Mouse (Mus musculus): ENCODE results near the gene Ankfy1. TPM values are rescaled to one million over a fixed set of nuclear protein-coding genes. Genes with fewer than 3 reads are reported as not detected.

Gene Ankfy1
- 20.3 and 21.0 TPM in 2 replicates for polyA plus RNA-seq (2015; fragmentation: Nextera tagmentation; extraction: Ambion mirVana)

DNA sequence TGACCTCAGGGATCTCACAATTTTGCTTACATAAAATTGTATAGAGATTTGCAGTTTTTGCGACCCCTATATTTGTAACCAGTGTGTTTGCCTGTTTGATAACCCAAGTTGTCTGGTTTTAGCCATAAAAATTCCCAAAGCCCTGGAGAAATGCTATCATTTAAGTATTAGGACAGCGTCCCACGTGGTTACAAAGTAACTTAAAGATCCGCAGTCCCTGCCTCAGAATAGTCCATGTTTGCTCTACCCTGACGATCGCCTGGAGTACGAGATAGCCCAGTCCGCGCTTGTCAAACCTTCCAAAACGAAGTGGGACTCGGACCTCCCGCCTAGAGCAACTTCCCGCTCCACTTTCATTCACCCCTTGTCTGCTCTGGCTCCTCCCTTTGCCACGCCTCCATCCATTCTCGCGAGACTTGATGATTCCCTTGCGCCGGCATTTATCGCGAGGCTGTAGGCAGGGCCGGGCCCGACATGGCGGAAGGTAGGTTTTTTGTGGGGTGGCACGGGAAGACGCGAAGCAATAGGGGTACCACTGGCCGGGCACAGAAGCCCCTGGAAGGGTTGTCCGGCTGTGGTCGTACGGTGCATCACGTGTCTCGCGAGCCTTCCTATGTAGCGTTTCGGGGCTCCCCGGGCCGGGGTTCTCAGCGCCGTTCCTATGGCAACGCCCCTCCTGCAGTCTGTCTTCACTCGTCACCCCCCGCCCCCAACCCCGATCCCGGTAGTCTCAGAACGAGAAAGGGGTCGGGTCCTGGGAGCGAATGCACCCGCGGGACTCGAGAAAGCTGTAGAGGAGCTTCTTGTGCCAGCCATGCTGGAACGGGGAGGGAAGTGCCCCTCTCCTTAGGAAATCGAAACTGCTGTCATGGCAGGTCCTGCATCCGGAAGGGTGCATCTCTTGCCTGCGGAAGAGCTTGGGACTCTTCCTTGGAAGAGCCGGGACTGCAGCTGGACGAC is at the start of gene Ankfy1:
Gene Ankfy1, plus strand, starts transcription at position 456 of the 960 bp plus-strand sequence.
- H3K27me3 ChIP-seq, result no peaks in the 10 kb centered on the region
- peak; percentile 96 for ATAC-seq (ENCODE audit: insufficient number of reproducible peaks, low FRiP score, low TSS enrichment, low read depth)
- 0 out of 2 replicates have a peak, but pooled peaks cover 3% of the 10 kb centered on the region for H3K36me3 ChIP-seq
- peak within 1 kb of the TSS; percentile 92 for H3K27ac ChIP-seq (replicated peaks)
- peak within 1 kb of the TSS; percentile 79 for H3K4me2 ChIP-seq (replicated peaks)
- peak within 1 kb of the TSS; percentile 83 for H3K9ac ChIP-seq
- peaks cover 27% of the 10 kb centered on the region for H3K4me1 ChIP-seq
- no peaks in the 10 kb centered on the region for H3K9me3 ChIP-seq (replicated peaks)
- WGBS, result under 1% methylated on average over 56 of the region's 56 CpGs
- H3K4me3 ChIP-seq (replicated peaks), result peak within 1 kb of the TSS; percentile 94

DNA sequence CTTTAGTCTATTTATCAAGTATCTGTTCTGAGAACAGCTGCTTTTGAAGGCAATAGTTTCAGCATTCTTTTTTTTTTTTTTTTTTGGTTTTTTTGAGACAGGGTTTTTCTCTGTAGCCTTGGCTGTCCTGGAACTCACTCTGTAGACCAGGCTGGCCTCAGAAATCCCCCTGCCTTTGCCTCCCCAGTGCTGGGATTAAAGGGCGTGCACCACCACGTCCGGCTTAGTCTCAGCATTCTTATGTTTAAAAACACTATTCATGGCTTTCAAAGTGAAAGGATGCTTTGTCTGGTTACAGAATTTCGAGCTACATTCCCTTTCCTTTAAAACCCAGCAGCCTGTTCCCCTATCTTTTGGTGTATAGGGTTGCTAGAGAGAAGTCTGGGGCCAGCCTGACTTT is 47.1 kb upstream of the Ankfy1 start:
- 32% methylated on average over 4 of the region's 4 CpGs for WGBS
- no peak overlapping the region for H3K9ac ChIP-seq

DNA sequence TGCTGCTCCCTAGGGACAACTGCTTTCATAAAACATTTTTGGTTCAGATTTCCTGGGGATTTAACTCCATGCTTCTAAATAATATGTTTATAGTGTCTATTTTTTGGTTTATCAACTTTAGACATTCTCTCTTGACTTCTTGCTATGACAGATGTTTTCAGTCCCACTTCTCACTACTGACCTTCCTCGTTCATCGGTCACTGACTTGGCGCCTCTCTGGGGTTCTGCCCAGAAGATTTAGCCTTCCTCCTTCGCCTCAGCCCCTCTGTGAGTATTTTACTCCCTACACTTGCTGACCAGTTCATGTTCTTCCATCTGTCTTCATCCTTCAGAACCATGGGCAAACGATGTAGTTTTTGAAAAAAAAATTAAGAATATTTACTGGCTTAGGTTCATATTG is 44.4 kb upstream of the Ankfy1 start:
- WGBS, result 89% methylated on average over 5 of the region's 5 CpGs
- no peak overlapping the region for H3K4me2 ChIP-seq (replicated peaks)
- H3K4me3 ChIP-seq (replicated peaks), result no peak overlapping the region
- no peak overlapping the region for H3K9ac ChIP-seq
- H3K36me3 ChIP-seq, result no peaks in the 10 kb centered on the region
- H3K27me3 ChIP-seq, result no peaks in the 10 kb centered on the region
- H3K27ac ChIP-seq (replicated peaks), result no peak overlapping the region
- no peak for ATAC-seq (ENCODE audit: insufficient number of reproducible peaks, low FRiP score, low TSS enrichment, low read depth)
- no peaks in the 10 kb centered on the region for H3K4me1 ChIP-seq
- H3K9me3 ChIP-seq (replicated peaks), result no peaks in the 10 kb centered on the region

More for the DNA sequence above, 47.1 kb upstream of the Ankfy1 start:
- H3K4me2 ChIP-seq (replicated peaks), result no peak overlapping the region
- no peak overlapping the region for H3K4me3 ChIP-seq (replicated peaks)
- no peaks in the 10 kb centered on the region for H3K27me3 ChIP-seq
- no peaks in the 10 kb centered on the region for H3K9me3 ChIP-seq (replicated peaks)
- H3K27ac ChIP-seq (replicated peaks), result no peak overlapping the region
- H3K36me3 ChIP-seq, result no peaks in the 10 kb centered on the region
- H3K4me1 ChIP-seq, result no peaks in the 10 kb centered on the region
- no peak for ATAC-seq (ENCODE audit: insufficient number of reproducible peaks, low FRiP score, low TSS enrichment, low read depth)

DNA sequence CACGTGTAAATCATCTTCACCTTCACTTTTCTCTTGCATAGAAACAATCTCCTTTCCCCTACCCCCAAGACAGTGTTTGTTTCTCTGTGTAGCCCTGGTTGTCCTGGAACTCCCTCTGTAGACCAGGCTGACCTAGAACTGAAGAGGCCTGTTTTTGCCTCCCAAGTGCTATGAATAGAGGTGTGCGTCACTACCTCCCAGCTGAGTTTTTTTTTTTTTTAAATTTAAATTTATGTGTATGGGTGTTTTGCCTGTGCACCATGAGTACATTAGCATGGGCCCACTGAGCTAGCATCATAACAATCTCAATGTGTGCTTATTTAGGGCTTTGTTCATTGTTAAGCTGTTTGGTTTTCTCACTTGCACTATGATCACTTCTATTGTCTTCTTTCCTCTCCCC is 39.5 kb upstream of the Ankfy1 start:
- H3K36me3 ChIP-seq, result no peaks in the 10 kb centered on the region
- no peak overlapping the region for H3K9ac ChIP-seq
- no peaks in the 10 kb centered on the region for H3K4me1 ChIP-seq
- WGBS, result 82% methylated on average over 2 of the region's 2 CpGs
- no peaks in the 10 kb centered on the region for H3K27me3 ChIP-seq
- H3K4me2 ChIP-seq (replicated peaks), result no peak overlapping the region
- ATAC-seq (ENCODE audit: insufficient number of reproducible peaks, low FRiP score, low TSS enrichment, low read depth), result no peak
- H3K4me3 ChIP-seq (replicated peaks), result no peak overlapping the region
- no peaks in the 10 kb centered on the region for H3K9me3 ChIP-seq (replicated peaks)
- H3K27ac ChIP-seq (replicated peaks), result no peak overlapping the region

DNA sequence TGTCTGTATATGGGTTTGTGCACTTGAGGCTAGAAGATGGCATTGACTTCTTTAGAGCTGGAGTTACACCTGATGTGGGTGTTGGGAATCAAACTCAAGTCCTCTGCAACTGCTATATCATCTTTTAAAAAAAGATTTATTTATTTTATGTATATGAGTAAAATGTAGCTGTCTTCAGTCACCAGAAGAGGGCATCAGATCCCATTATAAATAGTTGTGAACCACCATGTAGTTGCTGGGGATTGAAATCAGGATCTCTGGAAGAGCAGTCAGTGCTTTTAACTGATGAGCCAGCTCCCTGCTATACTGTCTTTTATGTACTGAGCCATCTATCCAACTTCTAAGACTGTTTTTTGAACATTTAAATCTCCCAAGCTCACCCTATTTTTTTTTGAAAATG is 29.9 kb upstream of the Ankfy1 start:
- H3K27ac ChIP-seq (replicated peaks), result no peak overlapping the region
- no peak overlapping the region for H3K4me2 ChIP-seq (replicated peaks)
- no peaks in the 10 kb centered on the region for H3K27me3 ChIP-seq
- peaks cover 3% of the 10 kb centered on the region; the same call in 1 of the 2 replicates for H3K9me3 ChIP-seq (replicated peaks)
- ATAC-seq (ENCODE audit: insufficient number of reproducible peaks, low FRiP score, low TSS enrichment, low read depth), result no peak
- H3K36me3 ChIP-seq, result no peaks in the 10 kb centered on the region
- H3K4me1 ChIP-seq, result no peaks in the 10 kb centered on the region
- no peak overlapping the region for H3K4me3 ChIP-seq (replicated peaks)
- no peak overlapping the region for H3K9ac ChIP-seq

DNA sequence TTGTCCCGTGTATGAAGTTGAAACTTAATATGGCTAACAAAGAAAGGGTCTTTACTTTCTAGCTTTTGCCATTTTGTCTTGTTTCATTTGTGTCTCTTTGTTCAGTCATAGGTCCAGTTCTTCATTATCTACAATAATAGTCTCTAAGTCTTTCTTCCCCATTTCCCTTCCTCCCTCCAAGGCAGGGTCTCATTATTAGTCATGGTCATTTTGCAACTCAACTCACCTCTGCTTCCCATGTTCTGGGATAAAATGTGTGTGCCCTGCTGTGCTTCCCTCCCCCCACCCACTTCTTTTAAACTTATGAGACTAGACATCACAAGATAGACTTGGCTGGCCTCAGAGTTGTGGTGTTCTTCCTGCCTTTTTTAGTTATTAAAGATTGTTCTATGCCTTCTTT is 29.4 kb upstream of the Ankfy1 start:
- Histone ChIP-seq H3K27me3 (no peaks in the 10 kb centered on the region), H3K4me2 (replicated peaks) (no peak overlapping the region), H3K9me3 (replicated peaks) (peaks cover 3% of the 10 kb centered on the region; the same call in 1 of the 2 replicates), H3K4me3 (replicated peaks) (no peak overlapping the region), H3K36me3 (no peaks in the 10 kb centered on the region), H3K27ac (replicated peaks) (no peak overlapping the region), H3K4me1 (no peaks in the 10 kb centered on the region), H3K9ac (no peak overlapping the region)
- WGBS, result 86% methylated on average over 1 of the region's 1 CpGs
- no peak for ATAC-seq (ENCODE audit: insufficient number of reproducible peaks, low FRiP score, low TSS enrichment, low read depth)

DNA sequence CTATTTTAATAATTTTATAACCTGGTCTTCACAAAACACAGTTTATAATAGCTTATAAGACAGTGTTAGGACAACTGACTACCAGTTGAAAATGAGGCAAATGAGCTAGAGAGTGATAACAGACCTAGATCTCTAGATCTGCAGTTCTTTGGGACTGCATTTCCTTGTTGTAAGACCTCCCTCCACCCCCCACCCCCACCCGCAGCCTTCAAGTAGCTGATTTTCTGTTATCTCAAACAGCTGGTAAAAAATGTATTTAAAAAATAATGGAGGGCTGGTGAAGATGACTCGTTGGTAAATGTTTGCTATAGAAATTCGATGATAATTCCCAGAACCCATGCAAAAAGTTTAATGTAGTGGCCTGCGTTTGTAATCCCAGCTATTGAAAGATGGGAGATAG is 25.2 kb upstream of the Ankfy1 start:
- no peak for ATAC-seq (ENCODE audit: insufficient number of reproducible peaks, low FRiP score, low TSS enrichment, low read depth)
- H3K4me1 ChIP-seq, result no peaks in the 10 kb centered on the region
- no peak overlapping the region for H3K4me3 ChIP-seq (replicated peaks)
- no peaks in the 10 kb centered on the region for H3K9me3 ChIP-seq (replicated peaks)
- 93% methylated on average over 4 of the region's 4 CpGs for WGBS
- H3K27ac ChIP-seq (replicated peaks), result no peak overlapping the region
- H3K9ac ChIP-seq, result no peak overlapping the region
- H3K27me3 ChIP-seq, result no peaks in the 10 kb centered on the region
- H3K36me3 ChIP-seq, result no peaks in the 10 kb centered on the region
- H3K4me2 ChIP-seq (replicated peaks), result no peak overlapping the region

DNA sequence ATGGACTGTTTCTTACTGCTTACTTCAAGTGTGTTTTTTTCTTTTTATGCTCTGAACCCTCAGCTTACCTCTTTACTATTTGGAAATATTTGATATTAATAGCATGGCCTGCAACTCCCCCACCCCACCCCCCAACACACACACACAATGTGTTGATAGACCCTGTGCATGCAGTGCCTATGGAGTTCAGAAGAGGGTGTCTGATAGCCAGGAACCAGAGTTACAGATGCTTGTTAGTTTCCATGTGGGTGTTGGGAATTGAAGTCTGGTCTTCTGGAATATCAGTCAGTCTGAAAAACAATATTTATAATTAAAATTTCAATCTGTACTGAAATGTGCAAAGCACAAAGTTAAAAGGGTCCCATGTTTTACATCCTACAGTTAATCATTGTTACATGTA is 19.2 kb upstream of the Ankfy1 start:
- Histone ChIP-seq H3K4me1 (no peaks in the 10 kb centered on the region), H3K4me3 (replicated peaks) (no peak overlapping the region), H3K27ac (replicated peaks) (no peak overlapping the region), H3K4me2 (replicated peaks) (no peak overlapping the region), H3K27me3 (no peaks in the 10 kb centered on the region), H3K36me3 (no peaks in the 10 kb centered on the region), H3K9me3 (replicated peaks) (no peaks in the 10 kb centered on the region), H3K9ac (no peak overlapping the region)
- no peak for ATAC-seq (ENCODE audit: insufficient number of reproducible peaks, low FRiP score, low TSS enrichment, low read depth)

DNA sequence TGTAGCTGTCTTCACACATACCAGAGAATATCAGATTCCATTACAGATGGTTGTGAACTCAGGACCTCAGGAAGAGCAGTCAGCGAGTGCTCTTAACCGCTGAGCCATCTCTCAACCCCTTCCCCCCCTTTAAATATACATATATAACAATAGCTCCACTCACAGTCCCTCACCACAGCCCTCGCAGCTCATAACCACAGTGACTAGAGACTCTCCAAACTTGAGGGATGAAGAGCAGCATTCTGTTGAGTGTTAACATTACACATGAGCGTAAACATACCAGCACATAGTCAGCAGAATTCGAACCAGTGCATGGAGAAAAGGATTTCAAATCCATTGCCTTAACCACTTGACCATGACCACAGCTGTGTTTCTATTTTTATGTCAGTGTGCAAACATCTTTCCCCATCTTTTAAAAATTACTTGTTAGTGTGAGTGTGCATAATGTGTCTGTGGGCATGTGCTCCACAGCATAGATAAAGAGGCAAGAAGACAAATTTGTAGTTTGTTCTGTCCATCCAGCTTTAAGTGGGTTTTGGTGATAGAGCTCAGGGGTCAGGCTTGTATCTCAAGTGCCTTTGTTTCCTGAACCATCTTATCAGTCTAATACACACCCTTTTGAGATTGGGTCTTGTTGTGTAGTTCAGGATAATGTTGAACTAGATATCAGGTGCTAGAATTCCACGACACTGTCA is 18.4 kb upstream of the Ankfy1 start:
- Histone ChIP-seq H3K36me3 (no peaks in the 10 kb centered on the region), H3K27me3 (no peaks in the 10 kb centered on the region), H3K9ac (no peak overlapping the region), H3K9me3 (replicated peaks) (no peaks in the 10 kb centered on the region), H3K27ac (replicated peaks) (no peak overlapping the region), H3K4me1 (no peaks in the 10 kb centered on the region), H3K4me2 (replicated peaks) (no peak overlapping the region), H3K4me3 (replicated peaks) (no peak overlapping the region)
- ATAC-seq (ENCODE audit: insufficient number of reproducible peaks, low FRiP score, low TSS enrichment, low read depth), result no peak
- 62% methylated on average over 6 of the region's 6 CpGs for WGBS

DNA sequence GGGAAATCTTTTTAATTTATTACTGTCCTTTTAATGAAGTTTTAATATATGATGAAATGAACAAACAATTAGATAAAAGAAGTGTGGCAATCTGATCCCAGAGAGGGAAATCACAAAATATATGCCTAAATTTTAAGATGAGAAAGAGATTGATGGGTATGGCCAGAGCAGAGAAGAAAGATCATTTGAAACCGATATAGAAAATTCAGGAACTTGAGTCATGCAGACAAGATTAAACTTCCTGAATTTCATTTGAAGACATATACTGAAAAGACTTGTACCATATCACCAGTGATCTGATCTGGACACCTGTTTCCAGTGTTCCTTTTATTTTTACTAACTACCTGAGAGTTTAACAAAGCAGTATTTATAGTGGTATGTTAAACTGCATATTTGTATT is 17.4 kb upstream of the Ankfy1 start:
- Histone ChIP-seq H3K36me3 (no peaks in the 10 kb centered on the region), H3K4me1 (no peaks in the 10 kb centered on the region), H3K9me3 (replicated peaks) (no peaks in the 10 kb centered on the region), H3K27me3 (no peaks in the 10 kb centered on the region), H3K4me3 (replicated peaks) (no peak overlapping the region), H3K9ac (no peak overlapping the region), H3K4me2 (replicated peaks) (no peak overlapping the region), H3K27ac (replicated peaks) (no peak overlapping the region)
- WGBS, result 93% methylated on average over 1 of the region's 1 CpGs
- ATAC-seq (ENCODE audit: insufficient number of reproducible peaks, low FRiP score, low TSS enrichment, low read depth), result no peak

DNA sequence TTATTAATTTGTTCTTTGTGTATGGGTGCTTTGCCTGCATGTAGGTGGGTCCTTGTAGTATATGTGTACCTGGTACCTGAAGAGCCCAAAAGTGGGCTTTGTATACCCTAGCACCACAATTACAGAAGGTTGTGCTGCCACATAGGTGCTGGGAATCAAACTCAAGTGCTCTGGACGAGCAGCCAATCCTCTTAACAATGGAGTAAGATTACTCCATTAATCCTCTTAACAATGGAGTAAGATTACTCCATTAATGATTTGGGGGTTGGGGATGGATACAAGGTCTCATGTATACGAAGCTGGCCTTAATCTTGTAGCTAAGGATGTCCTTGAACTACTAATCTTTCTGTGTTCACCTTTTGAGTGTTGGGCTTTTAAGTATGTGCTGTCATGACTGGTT is 14.5 kb upstream of the Ankfy1 start:
- Histone ChIP-seq H3K27ac (replicated peaks) (no peak overlapping the region), H3K9me3 (replicated peaks) (no peaks in the 10 kb centered on the region), H3K9ac (no peak overlapping the region), H3K27me3 (no peaks in the 10 kb centered on the region), H3K36me3 (no peaks in the 10 kb centered on the region; the same call in 1 of the 2 replicates), H3K4me2 (replicated peaks) (no peak overlapping the region), H3K4me1 (no peaks in the 10 kb centered on the region), H3K4me3 (replicated peaks) (no peak overlapping the region)
- 88% methylated on average over 2 of the region's 2 CpGs for WGBS
- ATAC-seq (ENCODE audit: insufficient number of reproducible peaks, low FRiP score, low TSS enrichment, low read depth), result no peak

Measured in embryonic facial prominence, embryonic 15.5 days (tissue).